Mouse (Mus musculus) ES-E14 (cell line): ENCODE measurements around the gene Tagln3.

Experiments
- CHD2 ChIP-seq: IDR thresholded peaks from 2 replicates; pipeline ENCODE4 v1.6.1; 2014; ENCODE audit warnings: mild to moderate bottlenecking, low read depth, low read length, inconsistent platforms
- HCFC1 ChIP-seq: IDR thresholded peaks from 2 replicates; pipeline ENCODE4 v1.6.1; 2012; ENCODE audit warnings: low read length, inconsistent platforms, borderline replicate concordance; ENCODE audit not compliant: insufficient read depth
- MAFK ChIP-seq: IDR thresholded peaks from 2 replicates; pipeline ENCODE4 v1.6.1; 2014; ENCODE audit warnings: mild to moderate bottlenecking, low read depth, low read length, inconsistent platforms; ENCODE audit not compliant: insufficient read depth
- ZNF384 ChIP-seq: IDR thresholded peaks from 2 replicates; pipeline ENCODE4 v1.6.1; 2012; ENCODE audit warnings: low read depth, low read length, inconsistent platforms

GRCm38 (mm10) chr16:45767853-45768640 is 43.6 kb upstream of the Tagln3 start:
- TF ChIP-seq MAFK (no peak), HCFC1 (no peak), CHD2 (no peak), ZNF384 (no peak)
